Comparison of ENCODE assay signal across 8 mouse cellular contexts in genomic region chr2:173183836-173184460, GRCm38 (mm10). TPM values are rescaled to one million over a fixed set of nuclear protein-coding genes. Genes with fewer than 3 reads are reported as not detected.
DNase-seq lines count a peak whose midpoint lies in the region; ATAC-seq lines count a peak whose summit lies in the region.

No protein-coding gene starts in this region.

- no peak for ATAC-seq in CD4-positive, CD25-positive, alpha-beta regulatory T cell, adult 4 months

- intact Hi-C loops in gastrocnemius, postnatal 36 days (cut with DNase I): loop anchor here (1.0 to 10.0 kb wide), 2 partner anchors 77 to 189 kb away; no protein-coding TSS in a partner anchor

- peak; percentile 68 for DNase-seq in CD4-positive, CD25-positive, alpha-beta regulatory T cell, adult 2 months (ENCODE audit: low read depth, low spot score)
- peak; percentile 64 to 70 for DNase-seq in B cell, adult 2 months
- peak; percentile 58 to 77 for DNase-seq in cerebellum, postnatal 25 days
- peak; percentile 51 to 52 for DNase-seq in gastrocnemius, postnatal 36 days
- DNase-seq in kidney, postnatal 10 days: peak; percentile 89
- peak; percentile 79 for DNase-seq in lung, postnatal 36 days
- DNase-seq in skeletal muscle tissue, adult 2 months (ENCODE audit: low read depth, low spot score): peak; percentile 36

RNA-seq across cellular contexts. Expression of gene Pck1, which starts 31.1 kb away (rescaled TPM):
- polyA plus RNA-seq in CD4-positive, CD25-positive, alpha-beta regulatory T cell, adult 4 months (2017; shearing (Covaris generic)): not detected
- total RNA-seq in gastrocnemius, postnatal 36 days (2021): 1 to 10 TPM; 2.8 to 8.8 TPM

RNA-seq across cellular contexts. Expression of gene Zbp1, which starts 34.8 kb away (rescaled TPM):
- polyA plus RNA-seq in CD4-positive, CD25-positive, alpha-beta regulatory T cell, adult 4 months (2017; shearing (Covaris generic)): 100 to 1,000 TPM in 1 of 2 experiments, 10 to 100 TPM in 1; 85.2 to 140 TPM
- total RNA-seq in gastrocnemius, postnatal 36 days (2021): under 1 TPM in 1 of 2 experiments, not detected in 1; 0.30 TPM

Comparison
In these comparisons a context has a peak if more than half of its experiments do, and no peak if none do; other contexts are left out.
1. DNase-seq: peak in every context shown above with its lines; median percentile 89 in kidney, postnatal 10 days; 79 in lung, postnatal 36 days; 68 in CD4-positive, CD25-positive, alpha-beta regulatory T cell, adult 2 months; 68 in cerebellum, postnatal 25 days; 67 in B cell, adult 2 months; 52 in gastrocnemius, postnatal 36 days; 36 in skeletal muscle tissue, adult 2 months.